Mouse (Mus musculus) hindbrain, embryonic 15.5 days (tissue): Measurements from ENCODE around the gene Plod3. TPM values are rescaled to one million over a fixed set of nuclear protein-coding genes. Genes with fewer than 3 reads are reported as not detected.
A peak's percentile ranks its signal among the peaks of the same experiment; 100 is the strongest.
"Not testable (repeated sequence)": the region's sequence is repeated elsewhere in the genome, so short reads cannot be mapped to it uniquely, and the experiment has no call there.

ENCODE experiments used
- ATAC-seq: fragments of 200-750 bp; cut with Nextera tagmentation; 2 replicates; pipeline ENCODE4 v1.8.0; 2017; ENCODE audit warnings: low read depth, moderate number of reproducible peaks, moderate TSS enrichment; ENCODE audit not compliant: low FRiP score
- H3K27ac ChIP-seq: fragments of 300-500 bp; sonication (generic); replicated peaks from 2 replicates; pipeline ENCODE4 v1.5.1; 2015; ENCODE audit warnings: mild to moderate bottlenecking, inconsistent platforms
- H3K27me3 ChIP-seq: fragments of 300-500 bp; sonication (generic); 2 replicates; pipeline ENCODE4 v1.6.1; 2015; ENCODE audit warnings: control low read depth, inconsistent platforms
- H3K36me3 ChIP-seq: fragments of 300-500 bp; sonication (generic); 2 replicates; pipeline ENCODE4 v1.6.1; 2015; ENCODE audit warnings: control low read depth, inconsistent platforms
- H3K4me1 ChIP-seq: fragments of 300-500 bp; sonication (generic); replicated peaks from 2 replicates; pipeline ENCODE4 v1.6.1; 2015; ENCODE audit warnings: control low read depth, inconsistent platforms
- H3K4me2 ChIP-seq: fragments of 300-500 bp; sonication (generic); 2 replicates; pipeline ENCODE4 v1.6.1; 2015; ENCODE audit warnings: moderate library complexity, mild to moderate bottlenecking, inconsistent platforms
- H3K4me3 ChIP-seq: fragments of 300-500 bp; sonication (generic); 2 replicates; pipeline ENCODE4 v1.5.1; 2015; ENCODE audit warnings: mild to moderate bottlenecking, inconsistent platforms
- H3K9ac ChIP-seq: fragments of 300-500 bp; sonication (generic); 2 replicates; pipeline ENCODE4 v1.6.1; 2015; ENCODE audit warnings: inconsistent platforms
- H3K9me3 ChIP-seq: fragments of 300-500 bp; sonication (generic); 2 replicates; pipeline ENCODE4 v1.6.1; 2016; ENCODE audit warnings: control low read depth, inconsistent platforms
- WGBS: fragments of 180-500 bp; shearing (Covaris S2); methylation state at CpG from one replicate; pipeline ENCODE4 v1.1.7; 2015; 5-methylcytosine and 5-hydroxymethylcytosine counted together
- polyA plus RNA-seq: library from polyadenylated mRNA; unstranded; fragments of >200 nt; fragmentation: Nextera tagmentation; extraction: Ambion mirVana; gene quantifications from 2 replicates; pipeline ENCODE4 v1.2.1, GENCODE M21; 2015

The Plod3 gene
- 37.7 and 39.1 TPM in 2 replicates for polyA plus RNA-seq

GRCm38 (mm10) chr5:136986695-136987137 is at the start of gene Plod3:
TSS of gene Plod3 (plus strand) at chr5:136987019.
- Histone ChIP-seq H3K27ac (peak within 1 kb of the TSS; percentile 95), H3K4me2 (peak within 1 kb of the TSS; percentile 92), H3K4me1 (peaks cover 23% of the 10 kb centered on the region), H3K9ac (peak within 1 kb of the TSS; percentile 89), H3K27me3 (no peaks in the 10 kb centered on the region), H3K9me3 (no peaks in the 10 kb centered on the region), H3K36me3 (peaks cover 33% of the 10 kb centered on the region), H3K4me3 (peak within 1 kb of the TSS; percentile 81)
- ATAC-seq: peak; percentile 93
- WGBS: under 1% methylated on average over 26 of the region's 26 CpGs

GRCm38 (mm10) chr5:136937621-136938020 is 49.2 kb upstream of the Plod3 start:
- no peak for ATAC-seq

GRCm38 (mm10) chr5:136939284-136939683 is 47.5 kb upstream of the Plod3 start:
- H3K9me3 ChIP-seq: no peaks in the 10 kb centered on the region
- no peak overlapping the region for H3K4me3 ChIP-seq
- 67% methylated on average over 7 of the region's 7 CpGs for WGBS
- no peak overlapping the region for H3K27ac ChIP-seq
- H3K4me2 ChIP-seq: no peak overlapping the region
- H3K36me3 ChIP-seq: no peaks in the 10 kb centered on the region
- H3K9ac ChIP-seq: no peak overlapping the region
- no peak for ATAC-seq
- H3K4me1 ChIP-seq: no peaks in the 10 kb centered on the region
- no peaks in the 10 kb centered on the region for H3K27me3 ChIP-seq

More at GRCm38 (mm10) chr5:136937621-136938020, 49.2 kb upstream of the Plod3 start:
- no peaks in the 10 kb centered on the region for H3K9me3 ChIP-seq
- H3K9ac ChIP-seq: no peak overlapping the region
- no peaks in the 10 kb centered on the region for H3K36me3 ChIP-seq
- 94% methylated on average over 5 of the region's 5 CpGs for WGBS
- no peak overlapping the region for H3K4me2 ChIP-seq
- H3K4me3 ChIP-seq: no peak overlapping the region
- H3K4me1 ChIP-seq: no peaks in the 10 kb centered on the region
- H3K27me3 ChIP-seq: no peaks in the 10 kb centered on the region
- no peak overlapping the region for H3K27ac ChIP-seq

- not testable (repeated sequence) for H3K4me2 ChIP-seq, H3K4me1 ChIP-seq, ATAC-seq, H3K9me3 ChIP-seq, H3K9ac ChIP-seq, H3K27ac ChIP-seq, H3K27me3 ChIP-seq, H3K4me3 ChIP-seq, H3K36me3 ChIP-seq
- 87% methylated on average over 6 of the region's 6 CpGs for WGBS
Measured at GRCm38 (mm10) chr5:136940029-136940428, 46.8 kb upstream of the Plod3 start.

- H3K9me3 ChIP-seq: no peaks in the 10 kb centered on the region
- H3K4me1 ChIP-seq: no peaks in the 10 kb centered on the region
- H3K9ac ChIP-seq: no peak overlapping the region
- no peak for ATAC-seq
- no peaks in the 10 kb centered on the region for H3K27me3 ChIP-seq
- H3K36me3 ChIP-seq: no peaks in the 10 kb centered on the region
- 91% methylated on average over 12 of the region's 12 CpGs for WGBS
- H3K27ac ChIP-seq: no peak overlapping the region
- no peak overlapping the region for H3K4me3 ChIP-seq
- H3K4me2 ChIP-seq: no peak overlapping the region
Measured at GRCm38 (mm10) chr5:136940845-136941560, 45.8 kb upstream of the Plod3 start.

- H3K36me3 ChIP-seq: no peaks in the 10 kb centered on the region
- no peaks in the 10 kb centered on the region for H3K27me3 ChIP-seq
- 78% methylated on average over 3 of the region's 3 CpGs for WGBS
- H3K4me1 ChIP-seq: no peaks in the 10 kb centered on the region
- H3K9me3 ChIP-seq: no peaks in the 10 kb centered on the region
- no peak for ATAC-seq
- no peak overlapping the region for H3K4me2 ChIP-seq
- no peak overlapping the region for H3K4me3 ChIP-seq
- H3K27ac ChIP-seq: no peak overlapping the region
- no peak overlapping the region for H3K9ac ChIP-seq
Measured at GRCm38 (mm10) chr5:136942781-136943180, 44.0 kb upstream of the Plod3 start.

GRCm38 (mm10) chr5:136943382-136943781 is 43.4 kb upstream of the Plod3 start:
- H3K4me2 ChIP-seq: no peak overlapping the region
- 78% methylated on average over 2 of the region's 2 CpGs for WGBS
- no peak for ATAC-seq
- H3K9ac ChIP-seq: no peak overlapping the region
- no peak overlapping the region for H3K4me3 ChIP-seq
- H3K9me3 ChIP-seq: no peaks in the 10 kb centered on the region
- no peaks in the 10 kb centered on the region for H3K27me3 ChIP-seq
- H3K27ac ChIP-seq: no peak overlapping the region
- H3K4me1 ChIP-seq: no peaks in the 10 kb centered on the region
- H3K36me3 ChIP-seq: no peaks in the 10 kb centered on the region

- Histone ChIP-seq H3K9me3 (no peaks in the 10 kb centered on the region), H3K4me3 (no peak overlapping the region), H3K27me3 (no peaks in the 10 kb centered on the region), H3K36me3 (no peaks in the 10 kb centered on the region), H3K27ac (no peak overlapping the region), H3K4me2 (no peak overlapping the region), H3K4me1 (no peaks in the 10 kb centered on the region), H3K9ac (no peak overlapping the region)
- ATAC-seq: no peak
- WGBS: 86% methylated on average over 12 of the region's 12 CpGs
Measured at GRCm38 (mm10) chr5:136945084-136945483, 41.7 kb upstream of the Plod3 start.

- Histone ChIP-seq H3K4me2 (no peak overlapping the region), H3K9ac (no peak overlapping the region), H3K27me3 (no peaks in the 10 kb centered on the region), H3K9me3 (no peaks in the 10 kb centered on the region), H3K4me3 (no peak overlapping the region), H3K4me1 (no peaks in the 10 kb centered on the region), H3K36me3 (no peaks in the 10 kb centered on the region), H3K27ac (no peak overlapping the region)
- ATAC-seq: no peak
Measured at GRCm38 (mm10) chr5:136947874-136948273, 38.9 kb upstream of the Plod3 start.

GRCm38 (mm10) chr5:136949551-136950336 is 37.1 kb upstream of the Plod3 start:
- not testable (repeated sequence) for H3K9me3 ChIP-seq, H3K9ac ChIP-seq, H3K27ac ChIP-seq, H3K4me2 ChIP-seq, H3K4me3 ChIP-seq, ATAC-seq, H3K27me3 ChIP-seq, H3K36me3 ChIP-seq
- peaks cover 11% of the 10 kb centered on the region for H3K4me1 ChIP-seq
- 83% methylated on average over 14 of the region's 14 CpGs for WGBS

GRCm38 (mm10) chr5:136950521-136950920 is 36.3 kb upstream of the Plod3 start:
- H3K4me1 ChIP-seq: peaks cover 19% of the 10 kb centered on the region
- ATAC-seq: no peak
- peaks cover 2% of the 10 kb centered on the region; the same call in 1 of the 2 replicates for H3K36me3 ChIP-seq
- H3K27ac ChIP-seq: no peak overlapping the region
- no peaks in the 10 kb centered on the region for H3K27me3 ChIP-seq
- 94% methylated on average over 6 of the region's 6 CpGs for WGBS
- H3K9me3 ChIP-seq: no peaks in the 10 kb centered on the region
- H3K9ac ChIP-seq: no peak overlapping the region
- no peak overlapping the region for H3K4me2 ChIP-seq
- no peak overlapping the region for H3K4me3 ChIP-seq

GRCm38 (mm10) chr5:136952153-136952552 is 34.7 kb upstream of the Plod3 start:
- no peaks in the 10 kb centered on the region for H3K27me3 ChIP-seq
- H3K4me3 ChIP-seq: no peak overlapping the region
- WGBS: 80% methylated on average over 4 of the region's 4 CpGs
- no peak overlapping the region for H3K27ac ChIP-seq
- peaks cover 23% of the 10 kb centered on the region for H3K4me1 ChIP-seq
- no peaks in the 10 kb centered on the region for H3K9me3 ChIP-seq
- H3K4me2 ChIP-seq: peak overlapping the region; percentile 76; the same call in 1 of the 2 replicates
- ATAC-seq: no peak
- peaks cover 5% of the 10 kb centered on the region; the same call in 1 of the 2 replicates for H3K36me3 ChIP-seq
- H3K9ac ChIP-seq: no peak overlapping the region
